Mouse (Mus musculus): ENCODE measurements around the gene Gm7347. TPM values are rescaled to one million over a fixed set of nuclear protein-coding genes. Genes with fewer than 3 reads are reported as not detected.
A peak's percentile ranks its signal among the peaks of the same experiment; 100 is the strongest.
"Not testable (repeated sequence)": the region's sequence is repeated elsewhere in the genome, so short reads cannot be mapped to it uniquely, and the experiment has no call there.

The Gm7347 gene
- polyA plus RNA-seq (2015; fragmentation: Nextera tagmentation; extraction: Ambion mirVana): not detected in 2 replicates

- ATAC-seq (ENCODE audit: insufficient read depth); H3K27ac ChIP-seq (replicated peaks); H3K9ac ChIP-seq; H3K4me1 ChIP-seq (replicated peaks); H3K4me3 ChIP-seq (replicated peaks); H3K9me3 ChIP-seq (replicated peaks); H3K36me3 ChIP-seq (replicated peaks); H3K4me2 ChIP-seq; H3K27me3 ChIP-seq: not testable (repeated sequence)
- no CpG with 5 or more reads among the region's 2 CpGs for WGBS (ENCODE audit: insufficient replicate concordance)
These were observed at the start of gene Gm7347 for GRCm38 (mm10) chr5:26058481-26058880. Gene Gm7347 (minus strand): TSS chr5:26058581.

DNA sequence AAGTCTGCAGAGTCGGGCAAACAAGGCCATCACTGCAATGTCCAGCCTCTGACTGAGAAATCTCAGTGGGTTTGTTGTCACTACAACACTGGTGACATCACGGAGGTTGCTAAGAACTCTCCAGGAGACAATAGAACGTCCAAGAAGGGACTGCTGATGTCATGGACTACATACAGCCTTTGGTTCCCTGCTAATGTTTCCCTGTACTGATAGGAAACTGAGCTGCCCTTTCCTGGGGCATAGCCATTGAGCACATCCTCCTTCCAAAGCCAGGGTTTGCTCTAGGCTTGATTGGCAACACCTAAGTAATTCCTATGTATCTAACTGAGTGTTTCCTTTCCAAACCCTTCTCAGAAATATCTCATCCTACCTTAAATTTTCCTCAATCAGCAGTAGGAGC is 46.9 kb upstream of the Gm7347 start, which contains the start of gene 5031410I06Rik:
TSS of gene 5031410I06Rik (minus strand) at position 101 of the 400 bp plus-strand sequence.
- H3K4me3 ChIP-seq (replicated peaks): not testable (repeated sequence)

DNA sequence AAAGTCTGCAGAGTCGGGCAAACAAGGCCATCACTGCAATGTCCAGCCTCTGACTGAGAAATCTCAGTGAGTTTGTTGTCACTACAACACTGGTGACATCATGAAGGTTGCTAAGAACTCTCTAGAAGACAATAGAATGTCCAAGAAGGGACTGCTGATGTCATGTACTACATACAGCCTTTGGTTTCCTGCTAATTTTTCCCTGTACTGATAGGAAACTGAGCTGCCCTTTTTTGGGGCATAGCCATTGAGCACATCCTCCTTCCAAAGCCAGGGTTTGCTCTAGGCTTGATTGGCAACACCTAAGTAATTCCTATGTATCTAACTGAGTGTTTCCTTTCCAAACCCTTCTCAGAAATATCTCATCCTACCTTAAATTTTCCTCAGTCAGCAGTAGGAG is 30.8 kb upstream of the Gm7347 start, which contains the start of gene Gm10471:
TSS of gene Gm10471 (minus strand) at position 101 of the 400 bp plus-strand sequence.
- ATAC-seq (ENCODE audit: insufficient read depth); H3K36me3 ChIP-seq (replicated peaks); H3K27me3 ChIP-seq; H3K4me3 ChIP-seq (replicated peaks); H3K9ac ChIP-seq; H3K9me3 ChIP-seq (replicated peaks); H3K27ac ChIP-seq (replicated peaks); H3K4me2 ChIP-seq; H3K4me1 ChIP-seq (replicated peaks): not testable (repeated sequence)
- 30% methylated on average over 1 of the region's 1 CpGs for WGBS (ENCODE audit: insufficient replicate concordance)

More for the DNA sequence above, 46.9 kb upstream of the Gm7347 start, which contains the start of gene 5031410I06Rik:
- no CpG with 5 or more reads among the region's 3 CpGs for WGBS (ENCODE audit: insufficient replicate concordance)
- H3K27ac ChIP-seq (replicated peaks); H3K9ac ChIP-seq; H3K36me3 ChIP-seq (replicated peaks); ATAC-seq (ENCODE audit: insufficient read depth); H3K4me1 ChIP-seq (replicated peaks); H3K4me2 ChIP-seq; H3K9me3 ChIP-seq (replicated peaks); H3K27me3 ChIP-seq: not testable (repeated sequence)

GRCm38 (mm10) chr5:26079023-26079422 is 20.6 kb upstream of the Gm7347 start:
- H3K4me3 ChIP-seq (replicated peaks); ATAC-seq (ENCODE audit: insufficient read depth); H3K27ac ChIP-seq (replicated peaks); H3K4me2 ChIP-seq; H3K4me1 ChIP-seq (replicated peaks); H3K9me3 ChIP-seq (replicated peaks); H3K27me3 ChIP-seq; H3K36me3 ChIP-seq (replicated peaks); H3K9ac ChIP-seq: not testable (repeated sequence)

- no peak overlapping the region for H3K4me3 ChIP-seq (replicated peaks)
- no peaks in the 10 kb centered on the region for H3K36me3 ChIP-seq (replicated peaks)
- no peak overlapping the region for H3K4me2 ChIP-seq
- H3K9me3 ChIP-seq (replicated peaks): 0 out of 2 replicates have a peak, but pooled peaks cover 4% of the 10 kb centered on the region
- H3K27me3 ChIP-seq: no peaks in the 10 kb centered on the region
- H3K4me1 ChIP-seq (replicated peaks): no peaks in the 10 kb centered on the region
- no peak for ATAC-seq (ENCODE audit: insufficient read depth)
- H3K9ac ChIP-seq: no peak overlapping the region
- no peak overlapping the region for H3K27ac ChIP-seq (replicated peaks)
- WGBS (ENCODE audit: insufficient replicate concordance): 75% methylated on average over 24 of the region's 24 CpGs
These were observed 12.3 kb upstream of the Gm7347 start for GRCm38 (mm10) chr5:26070716-26071115.

DNA sequence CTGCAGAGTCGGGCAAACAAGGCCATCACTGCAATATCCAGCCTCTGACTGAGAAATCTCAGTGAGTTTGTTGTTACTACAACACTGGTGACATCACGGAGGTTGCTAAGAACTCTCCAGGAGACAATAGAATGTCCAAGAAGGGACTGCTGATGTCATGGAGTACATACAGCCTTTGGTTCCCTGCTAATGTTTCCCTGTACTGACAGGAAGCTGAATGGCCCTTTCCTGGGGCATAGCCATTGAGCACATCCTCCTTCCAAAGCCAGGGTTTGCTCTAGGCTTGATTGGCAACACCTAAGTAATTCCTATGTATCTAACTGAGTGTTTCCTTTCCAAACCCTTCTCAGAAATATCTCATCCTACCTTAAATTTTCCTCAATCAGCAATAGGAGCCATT is 18.9 kb downstream of the Gm7347 start, which contains the start of gene Speer4a:
TSS of gene Speer4a (minus strand) at position 101 of the 400 bp plus-strand sequence.
- H3K9ac ChIP-seq; ATAC-seq (ENCODE audit: insufficient read depth); H3K4me1 ChIP-seq (replicated peaks); H3K27me3 ChIP-seq; H3K27ac ChIP-seq (replicated peaks); H3K4me3 ChIP-seq (replicated peaks); H3K4me2 ChIP-seq; H3K9me3 ChIP-seq (replicated peaks); H3K36me3 ChIP-seq (replicated peaks): not testable (repeated sequence)
- WGBS (ENCODE audit: insufficient replicate concordance): 56% methylated on average over 2 of the region's 2 CpGs

DNA sequence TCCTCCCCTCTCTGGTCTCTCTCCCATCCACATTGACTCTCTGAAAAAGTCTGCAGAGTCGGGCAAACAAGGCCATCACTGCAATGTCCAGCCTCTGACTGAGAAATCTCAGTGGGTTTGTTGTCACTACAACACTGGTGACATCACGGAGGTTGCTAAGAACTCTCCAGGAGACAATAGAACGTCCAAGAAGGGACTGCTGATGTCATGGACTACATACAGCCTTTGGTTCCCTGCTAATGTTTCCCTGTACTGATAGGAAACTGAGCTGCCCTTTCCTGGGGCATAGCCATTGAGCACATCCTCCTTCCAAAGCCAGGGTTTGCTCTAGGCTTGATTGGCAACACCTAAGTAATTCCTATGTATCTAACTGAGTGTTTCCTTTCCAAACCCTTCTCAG is 35.6 kb downstream of the Gm7347 start, which contains the start of gene Gm5862:
TSS of gene Gm5862 (minus strand) at position 101 of the 400 bp plus-strand sequence.
- not testable (repeated sequence) for H3K9me3 ChIP-seq (replicated peaks); H3K27ac ChIP-seq (replicated peaks); H3K36me3 ChIP-seq (replicated peaks); ATAC-seq (ENCODE audit: insufficient read depth); H3K4me1 ChIP-seq (replicated peaks); H3K9ac ChIP-seq; H3K27me3 ChIP-seq; H3K4me2 ChIP-seq; H3K4me3 ChIP-seq (replicated peaks)
- WGBS (ENCODE audit: insufficient replicate concordance): no CpG with 5 or more reads among the region's 3 CpGs

DNA sequence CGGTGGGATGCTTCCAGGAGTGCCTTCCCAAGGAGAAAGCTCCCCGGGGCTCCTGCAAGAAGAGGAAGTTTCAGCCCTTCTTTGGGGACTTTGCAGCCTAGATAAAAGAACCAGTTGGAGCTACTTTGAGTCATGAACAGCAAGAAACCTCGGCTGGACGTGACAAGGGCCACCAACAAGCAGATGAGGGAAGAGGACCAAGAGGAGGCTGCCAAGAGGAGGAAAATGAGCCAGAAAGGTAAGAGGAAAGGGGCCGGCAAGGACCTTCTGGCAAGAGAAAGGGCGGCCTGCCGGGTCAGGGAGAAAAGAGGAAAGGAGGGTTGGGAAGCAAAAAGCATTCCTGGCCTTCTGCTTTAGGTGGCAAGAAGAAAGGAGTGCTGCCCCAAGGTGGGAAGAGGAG is 50.7 kb downstream of the Gm7347 start:
- not testable (repeated sequence) for H3K9ac ChIP-seq; H3K36me3 ChIP-seq (replicated peaks); H3K4me1 ChIP-seq (replicated peaks); ATAC-seq (ENCODE audit: insufficient read depth); H3K4me2 ChIP-seq; H3K27ac ChIP-seq (replicated peaks); H3K4me3 ChIP-seq (replicated peaks); H3K9me3 ChIP-seq (replicated peaks); H3K27me3 ChIP-seq
- 38% methylated on average over 7 of the region's 7 CpGs for WGBS (ENCODE audit: insufficient replicate concordance)

DNA sequence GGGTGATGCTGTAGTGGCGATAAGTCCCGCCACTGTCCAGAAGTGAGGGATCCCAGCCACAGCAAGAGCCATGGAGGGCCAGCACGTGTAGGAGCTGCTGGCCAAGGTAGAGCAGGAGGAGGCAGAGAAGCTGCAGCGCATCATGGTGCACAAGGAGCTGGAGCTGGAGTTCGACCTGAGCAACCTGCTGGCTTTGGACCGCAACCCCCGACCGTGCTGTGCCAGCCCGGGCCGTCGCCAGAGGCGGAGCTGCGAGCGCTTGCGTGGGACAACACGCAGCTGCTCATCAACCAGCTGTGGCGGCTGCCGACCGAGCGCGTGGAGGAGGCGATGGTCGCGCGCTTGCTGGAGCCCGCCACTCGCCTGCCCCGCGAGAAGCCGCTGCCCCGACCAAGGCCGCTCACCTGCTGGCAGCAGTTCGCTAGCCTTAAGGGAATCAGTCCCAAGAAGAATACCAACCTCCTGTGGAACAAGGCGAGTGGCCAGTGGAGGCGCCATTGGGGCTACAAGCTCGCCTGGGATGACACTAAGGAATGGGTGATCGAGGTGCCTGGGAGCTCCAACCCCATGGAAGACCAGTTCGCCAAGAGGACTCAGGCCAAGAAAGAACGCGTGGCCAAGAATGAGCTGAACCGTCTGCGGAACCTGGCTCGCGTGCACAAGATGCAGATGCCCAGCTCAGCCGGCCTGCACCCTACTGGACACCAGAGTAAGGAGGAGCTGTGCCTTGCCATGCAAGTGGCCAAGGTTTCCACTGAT is 51.3 kb downstream of the Gm7347 start:
- H3K9me3 ChIP-seq (replicated peaks); H3K4me1 ChIP-seq (replicated peaks); H3K27ac ChIP-seq (replicated peaks); H3K4me3 ChIP-seq (replicated peaks); H3K36me3 ChIP-seq (replicated peaks); H3K27me3 ChIP-seq; ATAC-seq (ENCODE audit: insufficient read depth); H3K9ac ChIP-seq: not testable (repeated sequence)
- H3K4me2 ChIP-seq: 0 out of 2 replicates have a peak overlapping the region, but pooled peaks have one; percentile 0
- WGBS (ENCODE audit: insufficient replicate concordance): 17% methylated on average over 43 of the region's 45 CpGs

- not testable (repeated sequence) for H3K9ac ChIP-seq; ATAC-seq (ENCODE audit: insufficient read depth); H3K4me3 ChIP-seq (replicated peaks); H3K27ac ChIP-seq (replicated peaks); H3K9me3 ChIP-seq (replicated peaks); H3K27me3 ChIP-seq; H3K4me1 ChIP-seq (replicated peaks); H3K4me2 ChIP-seq; H3K36me3 ChIP-seq (replicated peaks)
- whole genome bisulfite sequencing (ENCODE audit: insufficient replicate concordance): 57% methylated on average over 1 of the region's 2 CpGs
These were observed 53.7 kb downstream of the Gm7347 start, which contains the start of gene Gm1979 for GRCm38 (mm10) chr5:26004698-26005097. Gene Gm1979 (minus strand): TSS chr5:26004798.
